Comparison of ENCODE assay signal across 25 mouse cellular contexts in the genomic region with DNA sequence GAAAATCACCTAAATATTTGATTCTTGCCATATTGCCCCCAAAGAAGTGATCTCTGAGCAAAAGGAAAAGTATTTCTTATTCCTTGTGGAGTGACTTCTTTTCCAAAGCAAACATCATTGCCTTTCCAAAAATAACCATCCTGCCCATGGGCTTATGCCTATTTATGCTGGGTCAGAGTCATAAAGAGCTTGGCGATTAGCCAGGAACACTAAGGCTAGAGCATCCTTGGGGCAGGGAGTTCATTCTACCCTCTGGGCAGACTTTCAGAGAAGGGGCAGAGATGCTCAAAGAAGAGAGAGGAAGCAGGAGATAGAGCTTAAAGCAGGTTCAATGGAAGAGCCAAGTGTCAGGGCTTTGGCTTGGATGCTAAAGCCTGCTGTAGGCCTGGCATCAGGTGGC.
DNase-seq lines count a peak whose midpoint lies in the region; ATAC-seq lines count a peak whose summit lies in the region.
"Had no signal": no experiment of that assay in that cellular context is flagged by ENCODE, and none has a peak within 500 bp of the region (broad histone marks: within the 10 kb centered on the region; RNA-seq: fewer than 3 reads in every experiment).

No protein-coding gene starts in this region.

- 81% methylated on average over 1 of the region's 1 CpGs for WGBS in limb, embryonic 15.5 days
- WGBS in limb, embryonic 10.5 days: 100% methylated on average over 1 of the region's 1 CpGs

- H3K4me1 ChIP-seq in limb, embryonic 15.5 days: no peaks in the 10 kb centered on the region
- H3K4me1 ChIP-seq in limb, embryonic 10.5 days: no peaks in the 10 kb centered on the region
- H3K4me1 ChIP-seq: forebrain, embryonic 13.5 days; forebrain, embryonic 15.5 days had no signal

- no peaks in the 10 kb centered on the region for H3K36me3 ChIP-seq in limb, embryonic 15.5 days
- H3K36me3 ChIP-seq in limb, embryonic 10.5 days: no peaks in the 10 kb centered on the region
- H3K36me3 ChIP-seq: embryonic facial prominence, embryonic 13.5 days; embryonic facial prominence, embryonic 15.5 days; forebrain, embryonic 15.5 days had no signal

- no peak overlapping the region for H3K4me2 ChIP-seq in limb, embryonic 15.5 days
- H3K4me2 ChIP-seq: embryonic facial prominence, embryonic 13.5 days; embryonic facial prominence, embryonic 15.5 days; forebrain, embryonic 13.5 days; forebrain, embryonic 15.5 days had no signal

- no peaks in the 10 kb centered on the region for H3K27me3 ChIP-seq in limb, embryonic 15.5 days
- no peaks in the 10 kb centered on the region for H3K27me3 ChIP-seq in limb, embryonic 10.5 days (ENCODE audit: low read depth, poor library complexity, severe bottlenecking)
- H3K27me3 ChIP-seq: embryonic facial prominence, embryonic 13.5 days; embryonic facial prominence, embryonic 15.5 days; forebrain, embryonic 13.5 days; forebrain, embryonic 15.5 days; Patski had no signal

- ATAC-seq in limb, embryonic 15.5 days (ENCODE audit: insufficient number of reproducible peaks, low FRiP score, low TSS enrichment, low read depth): no peak
- ATAC-seq: activated CD4-positive, CD25-positive, alpha-beta regulatory T cell, adult 4 months; forebrain, embryonic 13.5 days; forebrain, embryonic 15.5 days; forebrain, postnatal 0 days; Patski had no signal

- peak overlapping the region; percentile 8; the same call in 1 of the 2 replicates for H3K27ac ChIP-seq in limb, embryonic 15.5 days
- no peak overlapping the region for H3K27ac ChIP-seq in limb, embryonic 10.5 days
- H3K27ac ChIP-seq: embryonic facial prominence, embryonic 13.5 days; embryonic facial prominence, embryonic 15.5 days; forebrain, embryonic 13.5 days; forebrain, embryonic 15.5 days had no signal

- H3K9ac ChIP-seq in limb, embryonic 15.5 days: no peak overlapping the region
- H3K9ac ChIP-seq: embryonic facial prominence, embryonic 13.5 days; embryonic facial prominence, embryonic 15.5 days; forebrain, embryonic 13.5 days; forebrain, embryonic 15.5 days; forebrain, postnatal 0 days had no signal

- H3K9me3 ChIP-seq in limb, embryonic 15.5 days: no peaks in the 10 kb centered on the region
- no peaks in the 10 kb centered on the region for H3K9me3 ChIP-seq in limb, embryonic 10.5 days (replicated peaks)
- H3K9me3 ChIP-seq: embryonic facial prominence, embryonic 13.5 days; embryonic facial prominence, embryonic 15.5 days; forebrain, embryonic 13.5 days; forebrain, embryonic 15.5 days had no signal

- no peak overlapping the region for H3K4me3 ChIP-seq in limb, embryonic 15.5 days
- H3K4me3 ChIP-seq in limb, embryonic 10.5 days: no peak overlapping the region
- H3K4me3 ChIP-seq: embryonic facial prominence, embryonic 13.5 days; embryonic facial prominence, embryonic 15.5 days; erythroblast, embryonic 14.5 days; forebrain, embryonic 13.5 days; forebrain, embryonic 15.5 days had no signal

- DNase-seq in limb, embryonic 10.5 days (ENCODE audit: low spot score): no peak
- DNase-seq in 3134 (ENCODE audit: extremely low read depth, insufficient read length, low spot score) (peak; percentile 65), 3T3-L1 (ENCODE audit: low read depth, low spot score) (peak; percentile 63), adipocyte (ENCODE audit: low spot score) (peak; percentile 29)
- DNase-seq in gastrocnemius, postnatal 25 days: no peak
- DNase-seq in thymus, postnatal 10 days (ENCODE audit: low spot score in 2 of 2): no peak
- DNase-seq in natural killer cell, adult 2 months (ENCODE audit: low spot score in 2 of 2): no peak
- DNase-seq: adrenal gland, adult 2 months; adrenal gland, postnatal 10 days; adrenal gland, postnatal 25 days; cerebellum, adult 11 months; cerebellum, adult 18-20 months; cerebellum, adult 8-10 months; cerebellum, adult 9-11 months; cerebellum, postnatal 36 days; embryo, embryonic 11 days; forebrain, postnatal 0 days had no signal

Comparison
In these comparisons a context has a peak if more than half of its experiments do, and no peak if none do; other contexts are left out.
1. DNase-seq: peak in 3134 (single experiment), 3T3-L1 (single experiment) and adipocyte (single experiment); none in limb, embryonic 10.5 days (single experiment), gastrocnemius, postnatal 25 days (single experiment), thymus, postnatal 10 days (0 of 2) and natural killer cell, adult 2 months (0 of 2).